Mouse (Mus musculus): ENCODE results near the gene Mpc2. TPM values are rescaled to one million over a fixed set of nuclear protein-coding genes. Genes with fewer than 3 reads are reported as not detected.

Gene Mpc2
- polyA plus RNA-seq, 1 experiment from 2014 or later = 340 TPM

DNA sequence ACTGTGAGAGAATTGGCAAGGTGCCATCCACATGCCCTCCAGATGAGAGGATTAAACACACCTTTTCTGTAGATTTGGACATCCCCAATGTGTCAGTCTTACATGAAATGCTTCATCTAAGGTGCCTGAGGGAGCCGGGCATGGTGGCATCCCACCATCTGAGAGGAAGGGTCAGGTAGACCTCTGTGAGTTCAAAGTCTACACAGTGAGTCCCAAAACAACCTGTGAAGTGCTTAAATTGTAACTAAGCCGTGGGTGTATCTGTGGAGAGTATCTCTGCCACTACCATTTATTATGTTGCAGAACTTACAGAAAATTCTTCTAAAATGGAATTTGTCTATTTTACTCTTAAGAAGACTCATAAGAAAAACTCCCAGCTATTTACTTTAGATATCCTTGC, 25.7 kb downstream of the Mpc2 start:
- Histone ChIP-seq H3K9me3 (replicated peaks; ENCODE audit: control insufficient read depth, low read length) (no peaks in the 10 kb centered on the region), H3K36me3 (ENCODE audit: control insufficient read depth, insufficient read depth) (peaks cover 3% of the 10 kb centered on the region; the same call in 1 of the 2 replicates), H3K4me1 (ENCODE audit: control insufficient read depth, insufficient read depth, low read length) (no peaks in the 10 kb centered on the region), H3K9ac (ENCODE audit: low read length) (no peak overlapping the region), H3K27me3 (ENCODE audit: control insufficient read depth, insufficient read depth, low read length) (no peaks in the 10 kb centered on the region), H3K27ac (ENCODE audit: low read length) (no peak overlapping the region), H3K4me2 (ENCODE audit: low read depth, low read length) (no peak overlapping the region), H3K4me3 (ENCODE audit: low read length) (no peak overlapping the region)
- ATAC-seq (replicated peaks; ENCODE audit: extremely low read depth, insufficient read depth, low FRiP score) = no peak
- 87% methylated on average over 2 of the region's 2 CpGs for WGBS

DNA sequence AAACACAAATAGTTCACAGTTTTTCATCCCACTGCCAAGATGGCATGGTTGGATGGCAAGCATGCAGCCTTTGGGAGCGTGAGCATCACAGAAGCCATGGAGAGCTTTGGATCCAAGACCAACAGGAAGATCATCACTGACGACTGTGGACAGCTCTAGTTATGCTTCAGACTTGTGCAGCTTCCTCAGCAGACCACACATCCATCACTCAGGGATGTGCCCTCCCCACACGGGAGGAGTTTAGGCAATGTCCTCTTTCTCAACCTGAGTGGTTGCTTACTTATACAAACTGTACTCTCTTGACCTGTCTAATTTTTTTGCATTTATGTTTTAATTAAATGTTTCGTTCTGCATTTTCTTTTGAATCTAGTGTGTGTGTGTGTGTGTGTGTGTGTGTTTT, 28.8 kb downstream of the Mpc2 start:
- Histone ChIP-seq H3K4me3 (ENCODE audit: low read length) (no peak overlapping the region), H3K4me1 (ENCODE audit: control insufficient read depth, insufficient read depth, low read length) (no peaks in the 10 kb centered on the region), H3K9me3 (replicated peaks; ENCODE audit: control insufficient read depth, low read length) (no peaks in the 10 kb centered on the region), H3K4me2 (ENCODE audit: low read depth, low read length) (no peak overlapping the region), H3K27ac (ENCODE audit: low read length) (no peak overlapping the region), H3K9ac (ENCODE audit: low read length) (no peak overlapping the region), H3K36me3 (ENCODE audit: control insufficient read depth, insufficient read depth) (no peaks in the 10 kb centered on the region), H3K27me3 (ENCODE audit: control insufficient read depth, insufficient read depth, low read length) (no peaks in the 10 kb centered on the region)
- 75% methylated on average over 4 of the region's 4 CpGs for WGBS
- ATAC-seq (replicated peaks; ENCODE audit: extremely low read depth, insufficient read depth, low FRiP score) = no peak

DNA sequence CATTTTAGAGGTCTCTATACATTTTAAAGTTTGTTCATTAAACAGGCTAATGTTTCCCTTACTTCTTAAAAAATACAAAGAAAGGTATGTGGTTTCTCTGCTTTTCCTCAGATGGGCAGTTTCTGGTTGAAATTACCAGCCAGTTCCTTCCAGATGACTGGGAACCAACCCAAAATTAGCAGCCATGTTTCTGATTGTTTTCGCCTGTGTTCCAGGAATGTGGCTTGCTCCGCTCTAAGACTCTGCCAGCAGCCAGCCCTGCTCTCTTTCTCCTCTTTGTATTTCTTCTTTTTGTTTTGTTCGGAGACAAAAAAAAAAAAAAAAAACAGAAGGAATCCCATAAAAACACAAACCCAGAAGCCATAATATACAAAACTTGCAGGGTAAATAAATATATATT, 38.4 kb downstream of the Mpc2 start:
- Histone ChIP-seq H3K9ac (ENCODE audit: low read length) (no peak overlapping the region), H3K27ac (ENCODE audit: low read length) (no peak overlapping the region), H3K9me3 (replicated peaks; ENCODE audit: control insufficient read depth, low read length) (no peaks in the 10 kb centered on the region), H3K27me3 (ENCODE audit: control insufficient read depth, insufficient read depth, low read length) (no peaks in the 10 kb centered on the region), H3K36me3 (ENCODE audit: control insufficient read depth, insufficient read depth) (no peaks in the 10 kb centered on the region), H3K4me1 (ENCODE audit: control insufficient read depth, insufficient read depth, low read length) (no peaks in the 10 kb centered on the region; the same call in 1 of the 2 replicates), H3K4me2 (ENCODE audit: low read depth, low read length) (no peak overlapping the region), H3K4me3 (ENCODE audit: low read length) (no peak overlapping the region)
- no peak for ATAC-seq (replicated peaks; ENCODE audit: extremely low read depth, insufficient read depth, low FRiP score)
- 70% methylated on average over 3 of the region's 3 CpGs for WGBS

DNA sequence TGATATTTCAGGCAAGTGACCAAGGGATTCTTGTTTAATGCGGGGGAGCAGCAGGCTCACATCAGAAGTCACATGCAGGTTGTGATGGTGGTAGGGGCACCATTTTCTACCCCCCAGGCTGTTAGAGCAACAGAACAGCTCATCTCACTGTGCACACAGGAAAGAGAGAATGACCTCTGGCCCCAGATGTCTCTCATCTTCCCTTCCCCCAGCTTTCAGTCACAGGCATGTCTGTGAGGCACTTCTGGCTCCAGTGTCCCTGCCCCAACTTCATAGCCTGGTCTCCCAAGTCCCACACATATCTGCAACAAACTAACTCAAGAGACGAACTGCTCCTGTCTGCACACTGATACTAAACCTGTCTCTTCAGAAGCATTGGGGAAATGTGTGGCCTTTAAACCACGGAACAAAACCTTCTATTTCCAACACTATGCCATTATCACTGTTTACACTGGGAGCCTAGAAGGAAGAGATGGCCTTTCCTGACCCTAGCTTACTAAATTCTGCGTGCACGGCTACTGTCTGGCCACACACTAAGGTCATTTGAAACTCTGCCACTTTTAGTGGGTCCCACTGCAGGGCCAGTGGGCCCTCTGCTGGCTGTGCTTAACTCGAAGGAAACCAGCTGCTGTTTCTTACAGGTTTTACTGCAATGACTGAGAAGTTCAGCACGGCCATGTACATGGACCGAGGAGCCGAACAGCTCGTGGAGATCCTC, 43.0 kb downstream of the Mpc2 start:
- WGBS = 24% methylated on average over 10 of the region's 10 CpGs

DNA sequence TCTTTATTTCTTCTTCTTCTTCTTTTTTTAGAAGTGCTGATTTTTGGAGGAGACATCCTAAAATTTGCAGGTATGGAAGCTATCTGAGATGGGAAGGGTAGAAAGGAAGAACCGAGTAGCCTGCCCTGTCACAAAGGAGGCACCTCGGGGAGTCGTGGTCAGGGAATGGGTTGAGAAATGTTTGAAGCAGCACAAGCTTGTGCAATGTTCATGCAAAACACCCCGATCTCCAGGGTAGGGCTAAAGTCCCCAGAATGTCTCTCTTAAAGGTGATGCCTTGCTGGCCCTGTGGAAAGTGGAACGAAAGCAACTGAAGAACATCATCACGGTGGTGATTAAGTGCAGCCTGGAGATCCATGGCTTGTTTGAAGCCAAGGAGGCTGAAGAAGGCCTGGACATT, 45.9 kb downstream of the Mpc2 start:
- no peak overlapping the region for H3K4me2 ChIP-seq (ENCODE audit: low read depth, low read length)
- no peak overlapping the region for H3K9ac ChIP-seq (ENCODE audit: low read length)
- H3K36me3 ChIP-seq (ENCODE audit: control insufficient read depth, insufficient read depth) = no peaks in the 10 kb centered on the region
- 83% methylated on average over 6 of the region's 6 CpGs for WGBS
- no peak for ATAC-seq (replicated peaks; ENCODE audit: extremely low read depth, insufficient read depth, low FRiP score)
- no peaks in the 10 kb centered on the region for H3K27me3 ChIP-seq (ENCODE audit: control insufficient read depth, insufficient read depth, low read length)
- H3K9me3 ChIP-seq (replicated peaks; ENCODE audit: control insufficient read depth, low read length) = no peaks in the 10 kb centered on the region
- no peak overlapping the region for H3K4me3 ChIP-seq (ENCODE audit: low read length)
- no peaks in the 10 kb centered on the region; the same call in 1 of the 2 replicates for H3K4me1 ChIP-seq (ENCODE audit: control insufficient read depth, insufficient read depth, low read length)
- H3K27ac ChIP-seq (ENCODE audit: low read length) = no peak overlapping the region

More for the DNA sequence above, 43.0 kb downstream of the Mpc2 start:
- Histone ChIP-seq H3K9me3 (replicated peaks; ENCODE audit: control insufficient read depth, low read length) (no peaks in the 10 kb centered on the region), H3K27me3 (ENCODE audit: control insufficient read depth, insufficient read depth, low read length) (no peaks in the 10 kb centered on the region), H3K4me2 (ENCODE audit: low read depth, low read length) (no peak overlapping the region), H3K36me3 (ENCODE audit: control insufficient read depth, insufficient read depth) (no peaks in the 10 kb centered on the region), H3K4me3 (ENCODE audit: low read length) (no peak overlapping the region), H3K27ac (ENCODE audit: low read length) (no peak overlapping the region), H3K9ac (ENCODE audit: low read length) (no peak overlapping the region), H3K4me1 (ENCODE audit: control insufficient read depth, insufficient read depth, low read length) (no peaks in the 10 kb centered on the region; the same call in 1 of the 2 replicates)
- no peak for ATAC-seq (replicated peaks; ENCODE audit: extremely low read depth, insufficient read depth, low FRiP score)

DNA sequence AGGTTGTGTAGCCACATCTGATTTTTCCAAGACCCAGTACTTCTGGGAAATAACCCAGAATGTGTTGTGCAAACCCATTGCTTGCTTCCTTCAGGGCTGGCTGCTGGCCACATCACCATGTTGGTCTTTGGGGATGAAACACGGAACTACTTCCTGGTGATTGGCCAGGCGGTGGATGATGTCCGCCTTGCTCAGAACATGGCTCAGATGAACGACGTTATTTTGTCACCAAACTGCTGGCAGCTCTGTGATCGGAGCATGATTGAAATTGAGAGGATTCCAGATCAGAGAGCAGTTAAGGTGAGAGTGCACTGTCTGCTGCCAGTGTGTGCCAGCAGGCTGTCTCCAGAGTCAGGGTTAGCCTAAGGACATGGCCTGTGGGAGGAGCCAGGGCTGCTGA, 49.7 kb downstream of the Mpc2 start:
- Histone ChIP-seq H3K4me1 (ENCODE audit: control insufficient read depth, insufficient read depth, low read length) (no peaks in the 10 kb centered on the region), H3K4me2 (ENCODE audit: low read depth, low read length) (no peak overlapping the region), H3K4me3 (ENCODE audit: low read length) (no peak overlapping the region), H3K27me3 (ENCODE audit: control insufficient read depth, insufficient read depth, low read length) (no peaks in the 10 kb centered on the region), H3K36me3 (ENCODE audit: control insufficient read depth, insufficient read depth) (no peaks in the 10 kb centered on the region), H3K27ac (ENCODE audit: low read length) (no peak overlapping the region), H3K9me3 (replicated peaks; ENCODE audit: control insufficient read depth, low read length) (no peaks in the 10 kb centered on the region), H3K9ac (ENCODE audit: low read length) (no peak overlapping the region)
- no peak for ATAC-seq (replicated peaks; ENCODE audit: extremely low read depth, insufficient read depth, low FRiP score)
- WGBS = 77% methylated on average over 6 of the region's 6 CpGs

DNA sequence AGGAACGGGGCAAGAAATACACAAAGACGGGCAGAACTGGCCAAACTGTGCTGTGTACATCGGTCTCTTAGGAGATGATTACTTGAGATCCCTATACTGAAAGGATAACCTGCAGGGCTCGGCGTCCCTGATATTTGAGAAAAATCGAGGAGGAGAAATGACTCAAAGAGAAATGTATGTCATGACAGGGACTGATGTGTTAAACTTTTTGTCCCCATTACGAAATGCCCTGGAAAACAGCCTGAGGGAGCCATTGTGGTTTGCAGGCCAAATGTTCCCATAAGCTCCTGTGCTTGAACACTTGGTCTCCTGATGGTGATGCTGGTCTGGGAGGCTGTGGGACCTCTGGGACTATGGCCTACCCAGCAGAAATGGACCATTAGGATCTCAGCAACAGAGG, 60.3 kb downstream of the Mpc2 start:
- no peak for ATAC-seq (replicated peaks; ENCODE audit: extremely low read depth, insufficient read depth, low FRiP score)
- no peaks in the 10 kb centered on the region for H3K36me3 ChIP-seq (ENCODE audit: control insufficient read depth, insufficient read depth)
- H3K27me3 ChIP-seq (ENCODE audit: control insufficient read depth, insufficient read depth, low read length) = no peaks in the 10 kb centered on the region
- H3K4me2 ChIP-seq (ENCODE audit: low read depth, low read length) = no peak overlapping the region
- H3K4me3 ChIP-seq (ENCODE audit: low read length) = no peak overlapping the region
- H3K9ac ChIP-seq (ENCODE audit: low read length) = no peak overlapping the region
- no peak overlapping the region for H3K27ac ChIP-seq (ENCODE audit: low read length)
- WGBS = 90% methylated on average over 7 of the region's 7 CpGs
- H3K9me3 ChIP-seq (replicated peaks; ENCODE audit: control insufficient read depth, low read length) = no peaks in the 10 kb centered on the region
- H3K4me1 ChIP-seq (ENCODE audit: control insufficient read depth, insufficient read depth, low read length) = no peaks in the 10 kb centered on the region

Other genes with a start within 250 kb of the Mpc2 start
- 93.4 and 94.0 TPM in 2 replicates for gene Tiprl, start 223.6 kb upstream of the Mpc2 start, polyA plus RNA-seq (2015; fragmentation: Nextera tagmentation; extraction: Ambion mirVana)
- gene Gpr161, start 164.8 kb upstream of the Mpc2 start, polyA plus RNA-seq (2015; fragmentation: Nextera tagmentation; extraction: Ambion mirVana) = 0.55 and 0.59 TPM in 2 replicates
- 18.9 and 21.2 TPM in 2 replicates for gene Dcaf6, start 162 bp upstream of the Mpc2 start, polyA plus RNA-seq (2015; fragmentation: Nextera tagmentation; extraction: Ambion mirVana)
- gene Adcy10, start 24.5 kb downstream of the Mpc2 start, polyA plus RNA-seq (2015; fragmentation: Nextera tagmentation; extraction: Ambion mirVana) = not detected in 2 replicates
- gene Mpzl1, start 173.9 kb downstream of the Mpc2 start, polyA plus RNA-seq (2015; fragmentation: Nextera tagmentation; extraction: Ambion mirVana) = 95.3 and 104 TPM in 2 replicates
- gene Rcsd1, start 249.1 kb downstream of the Mpc2 start, polyA plus RNA-seq (2015; fragmentation: Nextera tagmentation; extraction: Ambion mirVana) = 99.3 and 111 TPM in 2 replicates

Measured in heart, embryonic 16.5 days (tissue).